Mouse (Mus musculus): Measurements from ENCODE around the gene Myo3b. TPM values are rescaled to one million over a fixed set of nuclear protein-coding genes. Genes with fewer than 3 reads are reported as not detected.
"Not testable (repeated sequence)": the region's sequence is repeated elsewhere in the genome, so short reads cannot be mapped to it uniquely, and the experiment has no call there.

The Myo3b gene
- polyA plus RNA-seq (2015; fragmentation: Nextera tagmentation; extraction: Ambion mirVana), result 0.70 and 1.0 TPM in 2 replicates

DNA sequence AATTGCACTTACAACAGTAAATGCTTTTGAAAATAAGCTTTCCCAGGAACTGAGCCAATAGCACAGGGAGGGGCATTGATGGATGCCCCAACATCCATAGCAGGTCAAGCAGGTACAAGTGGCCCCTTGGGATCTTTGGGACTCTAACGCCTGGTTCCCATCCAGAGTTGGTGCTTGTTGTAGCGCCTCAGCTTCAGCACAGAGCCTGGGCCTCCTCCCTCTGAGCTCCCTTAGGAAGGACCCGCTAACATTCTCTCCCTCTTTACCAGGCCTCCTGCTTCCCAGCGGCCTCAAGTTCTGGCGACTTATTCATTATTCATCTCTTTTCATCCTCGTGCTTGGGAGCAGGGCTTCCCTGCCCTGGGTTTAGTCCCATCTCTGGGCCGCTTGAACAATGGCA, at the start of gene Myo3b:
Gene Myo3b, plus strand, starts transcription at position 375 of the 400 bp plus-strand sequence.
- H3K4me1 ChIP-seq (replicated peaks; ENCODE audit: control insufficient read depth, insufficient read depth, low read length), result no peaks in the 10 kb centered on the region
- H3K4me2 ChIP-seq (ENCODE audit: low read depth, low read length), result no peak within 1 kb of the TSS
- no peak within 1 kb of the TSS for H3K27ac ChIP-seq (ENCODE audit: low read length)
- ATAC-seq (ENCODE audit: low read depth), result no peak
- H3K9me3 ChIP-seq (ENCODE audit: control insufficient read depth, low read length), result no peaks in the 10 kb centered on the region
- no peak within 1 kb of the TSS for H3K9ac ChIP-seq (ENCODE audit: low read length)
- no peaks in the 10 kb centered on the region for H3K36me3 ChIP-seq (ENCODE audit: control insufficient read depth, insufficient read depth, low read length)
- WGBS, result 29% methylated on average over 7 of the region's 7 CpGs
- H3K27me3 ChIP-seq (ENCODE audit: control insufficient read depth, insufficient read depth, low read depth, low read length), result no peaks in the 10 kb centered on the region
- no peak within 1 kb of the TSS for H3K4me3 ChIP-seq (ENCODE audit: low read length)

DNA sequence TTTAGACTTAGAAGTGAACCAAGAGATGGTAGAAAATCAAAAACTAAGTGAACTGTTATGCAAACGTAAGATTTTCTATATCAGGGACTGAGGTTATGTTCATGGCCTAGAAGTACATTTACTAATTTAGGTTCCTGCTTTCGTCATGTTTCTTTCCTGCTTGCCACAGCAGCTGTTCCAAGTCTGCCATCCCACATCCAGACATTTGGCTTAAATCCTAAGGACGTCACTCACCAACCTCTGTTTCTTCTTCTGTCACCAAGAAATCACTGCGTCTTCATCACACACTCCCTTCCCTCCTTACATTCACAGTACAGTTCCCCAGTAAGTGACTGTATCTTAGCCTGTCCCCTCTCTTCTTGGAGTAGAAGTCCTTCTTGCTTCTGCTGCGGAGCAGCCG, 49.7 kb upstream of the Myo3b start:
- Histone ChIP-seq H3K9ac (ENCODE audit: low read length) (no peak overlapping the region), H3K27me3 (ENCODE audit: control insufficient read depth, insufficient read depth, low read depth, low read length) (no peaks in the 10 kb centered on the region), H3K4me1 (replicated peaks; ENCODE audit: control insufficient read depth, insufficient read depth, low read length) (no peaks in the 10 kb centered on the region), H3K27ac (ENCODE audit: low read length) (no peak overlapping the region), H3K4me2 (ENCODE audit: low read depth, low read length) (no peak overlapping the region), H3K36me3 (ENCODE audit: control insufficient read depth, insufficient read depth, low read length) (peaks cover 16% of the 10 kb centered on the region), H3K4me3 (ENCODE audit: low read length) (no peak overlapping the region), H3K9me3 (ENCODE audit: control insufficient read depth, low read length) (no peaks in the 10 kb centered on the region)
- 80% methylated on average over 6 of the region's 6 CpGs for WGBS
- ATAC-seq (ENCODE audit: low read depth), result no peak

DNA sequence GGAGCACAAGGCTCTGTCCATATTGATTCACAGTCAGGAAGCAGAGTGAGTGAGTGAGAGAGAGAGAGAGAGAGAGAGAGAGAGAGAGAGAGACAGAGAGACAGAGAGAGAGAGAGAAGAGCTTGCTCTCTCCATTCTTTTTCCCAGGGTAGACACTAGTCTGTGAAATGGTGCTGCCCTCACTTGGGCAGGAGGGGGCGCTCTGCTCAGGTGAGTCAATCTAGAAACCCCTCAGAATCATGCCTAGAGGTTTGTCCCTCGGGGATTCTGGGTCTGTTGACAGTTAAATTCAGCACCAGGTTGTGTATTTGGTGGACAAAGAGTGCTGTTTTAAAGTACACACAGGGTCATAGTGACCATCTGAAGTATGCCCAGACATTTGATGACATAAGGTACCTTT, 48.3 kb upstream of the Myo3b start:
- 38% methylated on average over 2 of the region's 2 CpGs for WGBS
- H3K4me1 ChIP-seq (replicated peaks; ENCODE audit: control insufficient read depth, insufficient read depth, low read length), result no peaks in the 10 kb centered on the region
- no peak overlapping the region for H3K4me3 ChIP-seq (ENCODE audit: low read length)
- H3K9me3 ChIP-seq (ENCODE audit: control insufficient read depth, low read length), result no peaks in the 10 kb centered on the region
- H3K36me3 ChIP-seq (ENCODE audit: control insufficient read depth, insufficient read depth, low read length), result peaks cover 11% of the 10 kb centered on the region
- no peak overlapping the region for H3K4me2 ChIP-seq (ENCODE audit: low read depth, low read length)
- H3K9ac ChIP-seq (ENCODE audit: low read length), result no peak overlapping the region
- no peak overlapping the region for H3K27ac ChIP-seq (ENCODE audit: low read length)
- ATAC-seq (ENCODE audit: low read depth), result no peak
- H3K27me3 ChIP-seq (ENCODE audit: control insufficient read depth, insufficient read depth, low read depth, low read length), result no peaks in the 10 kb centered on the region

DNA sequence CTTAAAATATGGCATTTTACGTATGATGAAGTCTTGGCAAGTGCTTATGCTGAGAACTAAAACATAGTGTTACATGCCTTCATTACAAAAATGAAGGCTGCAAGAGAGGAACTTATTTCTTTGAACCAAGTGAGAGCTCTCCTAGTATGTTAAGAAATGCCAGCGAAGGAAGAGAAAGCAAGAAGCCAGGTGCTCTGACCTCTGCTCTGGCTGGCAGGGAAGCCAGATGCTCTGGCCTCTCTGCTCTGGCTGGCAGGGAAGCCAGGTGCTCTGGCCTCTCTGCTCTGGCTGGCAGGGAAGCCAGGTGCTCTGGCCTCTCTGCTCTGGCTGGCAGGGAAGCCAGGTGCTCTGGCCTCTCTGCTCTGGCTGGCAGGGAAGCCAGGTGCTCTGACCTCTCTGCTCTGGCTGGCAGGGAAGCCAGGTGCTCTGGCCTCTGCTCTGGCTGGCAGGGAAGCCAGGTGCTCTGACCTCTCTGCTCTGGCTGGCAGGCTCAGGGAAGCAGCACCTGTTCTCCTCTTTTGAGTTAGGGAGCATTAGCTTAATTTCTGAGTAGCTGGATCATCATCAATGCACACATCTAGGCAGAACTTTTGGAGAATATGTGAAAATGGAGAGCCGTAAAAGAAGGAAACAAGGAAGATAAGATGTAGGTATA, 44.7 kb upstream of the Myo3b start:
- peaks cover 11% of the 10 kb centered on the region for H3K36me3 ChIP-seq (ENCODE audit: control insufficient read depth, insufficient read depth, low read length)
- 87% methylated on average over 3 of the region's 3 CpGs for WGBS
- H3K27ac ChIP-seq (ENCODE audit: low read length); H3K4me3 ChIP-seq (ENCODE audit: low read length); H3K27me3 ChIP-seq (ENCODE audit: control insufficient read depth, insufficient read depth, low read depth, low read length); H3K4me2 ChIP-seq (ENCODE audit: low read depth, low read length); H3K4me1 ChIP-seq (replicated peaks; ENCODE audit: control insufficient read depth, insufficient read depth, low read length); H3K9ac ChIP-seq (ENCODE audit: low read length); H3K9me3 ChIP-seq (ENCODE audit: control insufficient read depth, low read length); ATAC-seq (ENCODE audit: low read depth): not testable (repeated sequence)

DNA sequence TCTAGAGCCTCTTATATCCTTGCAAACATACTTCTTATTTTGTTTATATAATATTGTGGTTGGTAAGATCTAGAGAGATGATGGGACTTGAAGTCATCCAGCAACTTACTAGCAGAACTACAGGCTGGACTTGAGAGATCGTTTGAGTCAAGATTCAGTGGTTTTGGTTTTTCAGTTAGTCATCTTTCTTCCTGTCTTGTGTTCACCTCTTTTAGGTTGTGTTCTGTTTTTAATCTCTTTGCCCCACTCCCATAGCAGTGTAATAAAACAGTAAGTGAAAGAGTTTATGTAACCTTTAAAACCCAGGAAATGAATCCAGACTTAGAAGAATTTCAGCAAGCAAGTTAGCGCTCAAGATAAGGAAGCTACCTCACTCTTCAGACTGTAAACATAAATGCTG, 44.1 kb upstream of the Myo3b start:
- H3K36me3 ChIP-seq (ENCODE audit: control insufficient read depth, insufficient read depth, low read length), result peaks cover 8% of the 10 kb centered on the region
- no peaks in the 10 kb centered on the region for H3K27me3 ChIP-seq (ENCODE audit: control insufficient read depth, insufficient read depth, low read depth, low read length)
- H3K9ac ChIP-seq (ENCODE audit: low read length), result no peak overlapping the region
- H3K27ac ChIP-seq (ENCODE audit: low read length), result no peak overlapping the region
- no peak overlapping the region for H3K4me3 ChIP-seq (ENCODE audit: low read length)
- H3K9me3 ChIP-seq (ENCODE audit: control insufficient read depth, low read length), result no peaks in the 10 kb centered on the region
- no peak overlapping the region for H3K4me2 ChIP-seq (ENCODE audit: low read depth, low read length)
- H3K4me1 ChIP-seq (replicated peaks; ENCODE audit: control insufficient read depth, insufficient read depth, low read length), result no peaks in the 10 kb centered on the region
- no peak for ATAC-seq (ENCODE audit: low read depth)
- WGBS, result 72% methylated on average over 2 of the region's 2 CpGs

DNA sequence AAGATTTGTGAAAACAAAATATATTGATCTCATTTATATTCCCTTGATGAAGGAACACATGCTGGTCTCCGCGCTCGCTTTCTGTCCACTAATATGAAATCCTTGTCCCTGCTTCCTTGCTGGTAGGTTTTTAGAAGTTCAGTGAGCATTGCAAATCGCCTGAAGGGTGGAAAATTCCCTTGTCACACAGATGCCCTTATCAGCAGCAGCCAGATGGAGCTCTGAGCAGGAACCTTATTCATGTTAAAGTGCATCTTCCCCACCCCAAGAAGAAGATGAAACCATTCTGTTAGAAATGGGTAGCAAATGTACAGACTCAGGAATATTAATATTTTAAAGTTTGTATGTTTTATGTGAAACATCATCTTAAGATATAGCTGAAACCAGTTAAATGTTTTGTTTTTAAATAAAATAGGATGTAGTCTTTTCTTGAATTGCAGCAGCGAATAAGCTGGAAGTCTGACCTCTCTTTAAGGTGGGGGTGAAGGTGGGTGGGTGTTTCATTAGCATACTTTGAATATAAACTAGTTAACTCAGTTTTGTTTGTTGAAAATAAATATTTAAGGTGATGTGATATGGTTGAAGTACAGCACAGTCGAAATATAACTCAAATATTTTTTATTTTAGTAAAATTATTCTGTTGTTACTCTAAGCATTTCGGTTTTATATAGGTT, 39.7 kb upstream of the Myo3b start:
- no peak overlapping the region for H3K9ac ChIP-seq (ENCODE audit: low read length)
- ATAC-seq (ENCODE audit: low read depth), result no peak
- peaks cover 10% of the 10 kb centered on the region for H3K36me3 ChIP-seq (ENCODE audit: control insufficient read depth, insufficient read depth, low read length)
- H3K9me3 ChIP-seq (ENCODE audit: control insufficient read depth, low read length), result no peaks in the 10 kb centered on the region
- no peaks in the 10 kb centered on the region for H3K4me1 ChIP-seq (replicated peaks; ENCODE audit: control insufficient read depth, insufficient read depth, low read length)
- no peak overlapping the region for H3K4me3 ChIP-seq (ENCODE audit: low read length)
- no peak overlapping the region for H3K27ac ChIP-seq (ENCODE audit: low read length)
- no peaks in the 10 kb centered on the region for H3K27me3 ChIP-seq (ENCODE audit: control insufficient read depth, insufficient read depth, low read depth, low read length)
- no peak overlapping the region for H3K4me2 ChIP-seq (ENCODE audit: low read depth, low read length)
- 90% methylated on average over 7 of the region's 7 CpGs for WGBS

DNA sequence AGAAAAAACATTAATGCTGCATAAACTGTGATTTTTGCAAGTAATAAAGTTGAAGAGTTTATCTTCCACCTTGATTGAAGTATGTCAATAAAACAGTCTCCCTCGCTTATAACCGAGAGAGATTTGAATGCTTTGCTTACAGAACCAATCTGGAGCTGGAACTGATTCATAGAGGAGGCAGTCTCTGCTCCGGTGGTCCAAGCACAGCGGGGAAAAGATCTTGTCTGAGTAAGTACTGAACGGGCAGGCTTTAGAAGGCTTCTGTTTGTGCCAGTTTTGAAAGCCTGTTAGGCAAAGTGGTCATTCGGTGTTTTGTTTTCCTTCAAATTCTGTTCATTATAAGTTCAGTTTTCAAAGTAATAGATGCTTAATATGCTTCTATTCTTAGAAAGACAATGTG, 38.6 kb upstream of the Myo3b start:
- H3K27ac ChIP-seq (ENCODE audit: low read length), result no peak overlapping the region
- 86% methylated on average over 6 of the region's 6 CpGs for WGBS
- no peaks in the 10 kb centered on the region for H3K9me3 ChIP-seq (ENCODE audit: control insufficient read depth, low read length)
- H3K4me2 ChIP-seq (ENCODE audit: low read depth, low read length), result no peak overlapping the region
- no peak overlapping the region for H3K9ac ChIP-seq (ENCODE audit: low read length)
- no peaks in the 10 kb centered on the region for H3K4me1 ChIP-seq (replicated peaks; ENCODE audit: control insufficient read depth, insufficient read depth, low read length)
- peaks cover 12% of the 10 kb centered on the region for H3K36me3 ChIP-seq (ENCODE audit: control insufficient read depth, insufficient read depth, low read length)
- no peak for ATAC-seq (ENCODE audit: low read depth)
- H3K4me3 ChIP-seq (ENCODE audit: low read length), result no peak overlapping the region
- H3K27me3 ChIP-seq (ENCODE audit: control insufficient read depth, insufficient read depth, low read depth, low read length), result no peaks in the 10 kb centered on the region

DNA sequence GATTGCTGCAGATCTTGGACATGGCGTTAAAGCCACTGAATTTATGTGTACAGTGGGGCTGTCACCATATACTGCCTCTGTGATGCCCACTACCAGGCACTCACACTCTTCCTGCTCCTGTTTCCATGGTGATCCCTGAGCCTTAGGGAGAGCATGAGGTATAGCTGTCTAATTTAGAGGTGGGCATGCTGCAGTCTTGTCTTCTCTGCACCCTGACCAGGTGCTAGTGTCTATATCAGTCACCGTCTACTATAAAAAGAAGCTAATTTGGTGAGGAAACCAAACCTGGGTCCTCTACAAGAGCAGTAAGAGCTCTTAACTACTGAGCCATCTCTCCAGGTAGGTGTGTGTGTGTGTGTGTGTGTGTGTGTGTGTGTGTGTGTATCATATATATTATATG, 32.4 kb upstream of the Myo3b start:
- Histone ChIP-seq H3K9ac (ENCODE audit: low read length) (no peak overlapping the region), H3K36me3 (ENCODE audit: control insufficient read depth, insufficient read depth, low read length) (peaks cover 5% of the 10 kb centered on the region), H3K9me3 (ENCODE audit: control insufficient read depth, low read length) (no peaks in the 10 kb centered on the region), H3K27ac (ENCODE audit: low read length) (no peak overlapping the region), H3K27me3 (ENCODE audit: control insufficient read depth, insufficient read depth, low read depth, low read length) (no peaks in the 10 kb centered on the region), H3K4me3 (ENCODE audit: low read length) (no peak overlapping the region), H3K4me1 (replicated peaks; ENCODE audit: control insufficient read depth, insufficient read depth, low read length) (no peaks in the 10 kb centered on the region), H3K4me2 (ENCODE audit: low read depth, low read length) (no peak overlapping the region)
- no peak for ATAC-seq (ENCODE audit: low read depth)
- 93% methylated on average over 2 of the region's 2 CpGs for whole genome bisulfite sequencing

DNA sequence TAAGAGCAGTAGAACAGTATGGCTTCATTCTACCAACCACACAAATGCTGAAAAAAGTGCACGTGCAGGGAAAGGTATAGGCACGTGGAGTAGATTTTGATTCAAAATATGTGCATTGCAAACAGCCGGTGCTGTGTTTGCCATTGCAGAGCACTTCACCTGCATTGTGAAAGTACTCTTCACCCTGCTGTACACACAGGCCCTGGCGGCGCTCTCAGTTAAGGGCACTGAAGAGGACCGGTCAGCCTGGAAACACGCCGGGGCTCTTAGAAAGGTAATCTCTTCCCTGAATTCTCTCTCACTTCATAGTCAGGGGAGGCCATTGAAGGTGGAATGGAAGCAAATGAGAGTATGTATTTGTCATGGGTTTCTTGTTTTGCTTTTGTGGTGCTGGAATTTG, 26.0 kb upstream of the Myo3b start:
- H3K9me3 ChIP-seq (ENCODE audit: control insufficient read depth, low read length), result no peaks in the 10 kb centered on the region
- H3K4me2 ChIP-seq (ENCODE audit: low read depth, low read length), result no peak overlapping the region
- H3K9ac ChIP-seq (ENCODE audit: low read length), result no peak overlapping the region
- no peaks in the 10 kb centered on the region for H3K27me3 ChIP-seq (ENCODE audit: control insufficient read depth, insufficient read depth, low read depth, low read length)
- ATAC-seq (ENCODE audit: low read depth), result peak; percentile 99
- peaks cover 6% of the 10 kb centered on the region for H3K4me1 ChIP-seq (replicated peaks; ENCODE audit: control insufficient read depth, insufficient read depth, low read length)
- H3K36me3 ChIP-seq (ENCODE audit: control insufficient read depth, insufficient read depth, low read length), result peaks cover 8% of the 10 kb centered on the region
- H3K27ac ChIP-seq (ENCODE audit: low read length), result peak overlapping the region; percentile 75
- H3K4me3 ChIP-seq (ENCODE audit: low read length), result no peak overlapping the region
- WGBS, result 69% methylated on average over 8 of the region's 8 CpGs

All from lung, embryonic 16.5 days (tissue).